Mouse (Mus musculus) embryo, embryonic 10.5 days (tissue): ENCODE data around the gene Rasgef1b.
A peak's percentile ranks its signal among the peaks of the same experiment; 100 is the strongest.

Experiments used
- DNase-seq: peaks from one replicate; pipeline ENCODE4 v3.0.0-alpha.2; 2015; ENCODE audit warnings: low spot score

Rasgef1b gene

DNA sequence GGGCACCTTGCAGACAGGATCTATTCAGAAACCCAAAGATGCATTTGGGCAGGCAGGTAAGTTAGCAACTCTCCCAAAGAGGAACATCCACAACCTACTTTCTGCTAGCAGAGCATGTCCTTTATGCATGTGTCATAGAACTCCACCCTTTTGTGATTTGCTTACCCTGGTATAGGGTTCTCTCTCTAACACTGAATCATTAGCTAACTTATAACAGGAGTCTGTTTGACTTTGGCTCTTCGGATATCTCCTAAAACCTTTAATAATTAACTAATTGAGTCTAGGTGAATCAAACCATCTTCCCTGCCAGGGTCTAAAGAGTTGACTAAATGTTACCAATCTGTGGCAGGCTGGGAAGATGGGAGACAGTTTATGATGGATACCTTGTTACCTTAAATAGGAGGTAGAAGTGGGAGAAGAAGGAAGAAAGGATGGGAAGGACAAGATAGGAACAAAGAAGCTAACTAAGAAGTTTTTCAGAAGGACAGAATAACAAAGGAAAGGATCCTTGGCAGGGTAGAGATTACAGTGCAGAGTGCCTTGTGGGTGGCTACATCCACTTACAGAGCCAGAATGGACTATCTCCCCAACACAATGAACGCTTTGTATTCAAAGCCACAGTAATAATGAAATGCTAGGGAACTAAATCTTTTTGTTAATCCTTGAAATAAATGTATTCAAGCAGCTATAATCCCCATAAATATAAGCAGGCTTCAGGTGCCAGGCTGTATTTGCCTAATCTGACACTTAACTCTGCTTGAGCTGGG is 186.7 kb downstream of the Rasgef1b start:
- no peak for DNase-seq

DNA sequence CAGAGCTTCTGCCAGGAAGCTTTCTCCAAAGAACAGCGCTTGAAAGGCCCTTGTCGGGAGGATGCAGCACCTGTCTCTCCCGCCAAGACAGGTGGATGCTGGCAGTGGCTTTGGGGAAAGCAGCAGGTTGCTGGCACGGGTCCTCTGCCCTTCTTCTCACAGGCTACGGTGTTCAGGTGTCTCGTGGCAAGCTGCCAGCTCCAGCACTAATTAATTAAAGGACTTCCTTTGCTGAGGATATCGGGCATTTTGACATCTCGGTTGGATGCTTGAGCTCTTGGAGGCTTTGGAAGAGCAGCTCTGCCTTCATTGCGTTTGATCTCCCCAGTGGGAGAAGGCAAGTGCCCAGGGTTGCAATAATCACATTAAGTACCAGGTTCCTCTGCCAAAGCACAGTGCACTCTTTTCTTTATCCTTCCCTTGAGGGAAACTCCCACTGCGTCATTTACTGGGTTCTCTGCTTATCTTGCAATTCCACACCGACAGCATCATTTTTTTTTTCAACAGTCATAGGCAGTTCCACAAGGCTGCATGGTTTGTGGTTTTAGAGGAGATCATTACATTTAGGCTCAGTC is 187.5 kb downstream of the Rasgef1b start:
- DNase-seq = no peak

DNA sequence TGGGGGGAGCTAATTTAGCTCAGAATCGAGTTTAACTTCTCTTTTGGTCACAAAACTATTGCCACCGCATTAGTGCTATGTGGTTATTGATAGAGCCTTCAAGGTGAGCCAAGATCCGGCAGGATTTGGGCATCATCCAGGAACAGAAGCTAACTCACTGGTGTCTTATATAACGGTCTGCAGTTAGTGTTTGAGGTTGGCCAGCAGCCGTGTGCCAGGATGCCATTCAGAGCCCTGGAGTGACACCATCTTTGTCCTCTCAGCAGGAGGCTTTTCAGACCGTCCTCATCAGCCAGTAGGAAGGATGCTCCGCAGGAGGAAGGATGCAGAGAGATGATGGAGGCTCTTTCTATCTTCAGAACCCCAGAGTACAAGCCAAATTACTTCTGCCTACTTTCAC is 195.4 kb downstream of the Rasgef1b start:
- DNase-seq = no peak

DNA sequence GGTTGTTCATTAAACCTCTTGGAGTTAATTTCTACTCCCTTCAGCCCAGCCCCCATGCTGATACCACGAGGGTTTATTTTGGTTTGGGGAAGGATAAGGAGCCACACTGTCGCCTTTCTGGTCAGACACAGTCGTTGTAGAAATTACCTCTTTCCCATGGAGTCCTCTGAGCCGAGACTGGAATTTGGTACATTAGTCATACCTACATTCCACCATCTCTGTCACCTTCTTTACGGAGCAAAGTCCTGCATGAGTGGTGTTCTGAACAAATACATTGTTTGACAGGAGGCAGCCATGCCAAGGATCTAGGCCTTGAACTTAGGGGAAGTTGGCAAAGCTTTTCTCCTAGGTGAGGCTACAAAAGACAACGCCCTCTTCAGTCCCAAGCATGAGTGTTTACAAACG is 202.1 kb downstream of the Rasgef1b start:
- DNase-seq = no peak

DNA sequence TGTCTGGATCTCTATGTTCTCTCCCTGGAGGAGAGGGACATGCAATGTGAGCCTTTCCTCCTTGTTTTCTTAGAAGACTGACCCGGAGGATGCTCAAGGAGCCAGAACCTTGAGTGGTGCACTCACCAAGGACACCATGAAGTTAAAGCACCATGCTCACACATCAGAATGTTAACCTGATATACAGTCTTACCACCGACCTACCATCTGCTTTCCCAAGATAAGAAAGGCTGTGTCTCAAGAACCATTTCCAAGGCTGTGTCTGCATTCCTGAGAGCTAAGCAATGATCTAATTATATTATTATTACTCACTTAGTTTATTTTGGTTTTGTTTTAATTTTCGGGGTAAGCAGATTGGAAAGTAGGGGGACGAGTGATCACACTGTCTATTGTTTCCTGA is 203.2 kb downstream of the Rasgef1b start:
- DNase-seq = no peak

DNA sequence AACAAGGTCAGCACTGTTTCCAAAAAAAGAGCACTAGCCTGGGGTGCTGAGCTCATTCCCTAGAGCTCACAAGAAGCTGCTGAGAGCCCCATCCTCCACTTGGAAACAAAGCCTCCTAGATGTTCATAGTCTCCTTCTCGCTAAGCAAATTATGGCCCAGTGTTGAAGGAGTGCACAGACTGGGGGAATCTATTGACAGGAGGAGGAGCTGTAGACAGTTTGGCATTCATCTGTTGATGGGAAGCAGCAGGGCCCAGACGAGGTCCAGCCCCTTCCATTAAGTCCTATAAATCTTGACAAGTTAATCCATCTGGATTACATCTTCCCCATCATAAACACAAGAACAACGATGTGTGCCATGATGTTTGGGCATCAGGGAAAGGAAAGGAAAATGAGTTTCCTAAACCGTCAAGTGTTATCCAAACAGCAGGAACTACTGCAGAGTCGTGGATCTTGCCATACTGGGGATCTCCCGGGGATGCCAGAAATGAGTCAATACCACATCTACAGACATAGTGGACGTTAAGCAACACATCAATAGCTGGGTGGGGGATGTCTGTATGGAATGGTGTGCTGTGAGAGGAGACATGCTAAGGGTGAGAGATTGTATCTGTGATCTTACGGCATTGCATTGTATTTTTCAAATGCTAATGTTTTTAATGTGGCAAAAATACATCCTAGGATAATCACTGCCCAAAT is 206.1 kb downstream of the Rasgef1b start:
- peak; percentile 35 for DNase-seq

DNA sequence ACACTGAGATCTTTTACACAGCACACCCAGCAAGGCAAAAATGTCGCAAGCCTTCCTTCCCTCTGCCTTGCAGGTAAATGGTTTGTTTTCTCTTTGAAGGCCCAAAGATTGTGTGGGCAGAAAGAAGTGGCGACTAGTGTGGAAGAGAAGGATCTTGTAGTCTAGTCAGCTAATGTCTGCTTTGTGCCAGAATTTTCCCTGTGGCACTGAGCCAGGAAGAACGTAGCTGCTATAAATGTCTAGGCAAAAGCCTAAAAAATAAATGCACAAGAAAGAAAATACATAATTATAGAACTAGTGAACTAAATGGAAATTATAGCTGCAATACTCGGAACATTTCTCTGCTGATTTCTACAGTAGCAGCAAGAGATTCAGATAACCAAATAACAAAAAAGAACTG is 207.5 kb downstream of the Rasgef1b start:
- DNase-seq = no peak

DNA sequence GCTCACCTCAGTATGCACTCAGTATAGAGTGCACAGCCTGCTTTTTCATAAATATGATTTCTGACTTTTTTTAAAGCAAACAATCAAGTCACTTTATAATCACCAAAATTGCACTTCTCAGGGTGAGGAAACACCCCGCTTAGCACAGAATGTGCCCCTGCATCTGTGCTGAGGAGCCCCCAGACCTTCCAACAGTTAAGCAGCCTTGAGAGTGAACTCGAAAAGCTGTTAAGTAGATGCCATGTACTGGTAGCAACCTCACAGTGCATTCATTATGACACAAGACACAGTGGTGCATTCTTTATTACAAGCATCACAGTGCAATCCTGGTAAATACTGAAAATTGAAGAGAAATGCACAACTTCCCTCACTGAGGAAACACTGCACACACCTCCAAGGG is 209.3 kb downstream of the Rasgef1b start:
- DNase-seq = no peak

DNA sequence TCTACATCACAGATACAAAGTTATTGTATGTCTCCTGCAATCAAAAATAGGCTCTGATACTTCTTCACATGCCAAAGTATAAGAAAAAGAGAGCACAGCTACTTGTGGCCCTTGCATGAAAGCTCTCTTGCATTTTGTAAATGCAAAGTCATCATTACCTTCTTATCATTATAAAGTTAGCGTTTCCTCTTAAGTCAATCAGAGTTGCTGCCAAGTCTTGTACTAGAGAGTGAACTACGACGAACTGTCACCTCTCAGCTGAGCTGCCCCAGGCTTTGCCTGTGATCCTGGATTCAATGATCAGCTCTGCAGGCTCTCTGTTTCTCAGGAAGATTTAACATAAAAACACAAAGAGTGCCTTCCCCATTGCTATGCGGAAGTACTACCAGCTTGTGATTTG is 209.8 kb downstream of the Rasgef1b start:
- DNase-seq = no peak

DNA sequence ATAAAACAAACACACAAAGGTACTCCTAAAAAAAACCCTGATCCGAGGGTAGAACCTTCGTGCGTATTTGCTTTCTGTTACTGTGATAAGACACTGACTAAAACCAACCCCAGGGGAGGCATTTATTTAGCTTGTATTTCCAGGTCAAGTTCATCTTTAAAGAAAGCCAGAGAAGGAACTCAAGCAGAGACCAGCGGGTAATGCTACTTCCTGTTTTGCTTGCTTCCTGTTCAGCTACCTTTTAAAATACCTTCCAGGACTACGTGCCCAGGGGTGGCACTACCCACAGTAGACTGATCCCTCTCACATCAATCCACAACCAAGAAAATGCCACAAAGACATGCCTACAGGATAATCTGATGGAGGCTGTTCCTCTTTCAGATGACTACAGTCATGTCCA is 212.7 kb downstream of the Rasgef1b start:
- no peak for DNase-seq

DNA sequence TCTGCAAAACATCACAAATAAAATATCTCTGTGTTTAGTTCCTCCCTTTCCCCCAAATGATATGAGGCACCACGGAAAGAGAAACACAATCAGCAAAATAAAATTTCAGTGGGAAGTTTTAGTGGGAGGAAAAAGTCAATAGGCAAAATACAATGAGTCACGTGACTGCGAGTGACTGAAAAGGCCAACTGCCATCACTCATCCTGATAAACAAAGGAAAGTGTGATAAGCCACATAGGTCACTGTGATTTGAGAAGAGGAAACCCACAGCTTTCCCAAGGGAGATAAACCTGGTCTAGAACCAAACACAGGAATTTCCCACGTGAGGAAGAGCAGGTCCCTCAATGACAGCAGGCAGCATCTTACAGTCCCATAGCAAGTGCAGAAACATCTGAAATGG is 213.1 kb downstream of the Rasgef1b start:
- no peak for DNase-seq

DNA sequence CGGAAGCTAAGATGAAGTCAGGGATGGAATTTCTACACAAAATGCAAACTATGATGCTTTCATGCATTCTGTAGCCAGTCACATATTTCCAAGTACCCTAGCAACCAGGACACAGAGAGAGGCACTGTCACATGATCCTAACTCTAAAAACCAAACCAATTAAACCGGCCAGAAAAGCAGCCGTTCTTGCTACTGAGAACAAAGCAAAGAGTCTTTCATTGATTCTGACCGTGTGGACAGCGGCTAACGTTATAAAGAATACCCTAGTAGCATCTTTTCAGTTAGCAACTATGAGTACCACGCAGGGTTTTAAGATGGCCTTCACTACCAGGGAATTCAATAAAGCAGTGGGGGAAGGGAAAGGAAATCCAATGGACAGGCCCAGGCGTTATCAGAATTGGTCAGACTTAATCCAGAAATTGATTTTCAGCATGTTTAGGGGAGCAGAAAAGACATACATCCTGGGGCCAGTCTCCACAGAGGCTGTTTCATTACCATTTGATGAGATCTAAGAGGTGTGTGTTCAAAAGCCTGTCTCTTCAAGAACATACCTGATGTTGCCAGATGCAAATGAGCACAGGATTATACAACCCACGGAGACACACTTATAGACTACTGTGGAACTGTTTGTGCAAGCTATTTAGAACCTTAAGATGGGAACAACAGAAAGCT is 215.5 kb downstream of the Rasgef1b start:
- DNase-seq = peak; percentile 62

DNA sequence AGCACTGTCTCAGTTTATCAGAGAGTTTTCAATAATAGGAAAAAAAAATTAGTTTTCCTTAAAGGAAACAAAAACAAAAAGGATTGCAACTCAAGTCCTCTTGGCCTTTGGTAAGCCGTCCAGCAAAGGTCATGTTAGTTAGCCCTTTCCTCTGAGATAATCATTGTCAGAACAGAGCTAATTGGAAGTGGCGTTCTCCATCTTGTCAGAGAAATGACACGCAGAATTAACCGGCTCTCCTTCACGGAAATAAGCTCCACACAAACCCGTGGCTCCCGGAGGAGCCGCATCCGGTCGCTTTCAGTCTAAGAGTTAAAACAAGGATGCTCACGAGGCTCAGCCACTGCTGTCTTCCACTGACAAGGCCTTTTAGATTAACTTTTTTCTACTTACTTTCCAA is 217.8 kb downstream of the Rasgef1b start:
- DNase-seq = no peak

DNA sequence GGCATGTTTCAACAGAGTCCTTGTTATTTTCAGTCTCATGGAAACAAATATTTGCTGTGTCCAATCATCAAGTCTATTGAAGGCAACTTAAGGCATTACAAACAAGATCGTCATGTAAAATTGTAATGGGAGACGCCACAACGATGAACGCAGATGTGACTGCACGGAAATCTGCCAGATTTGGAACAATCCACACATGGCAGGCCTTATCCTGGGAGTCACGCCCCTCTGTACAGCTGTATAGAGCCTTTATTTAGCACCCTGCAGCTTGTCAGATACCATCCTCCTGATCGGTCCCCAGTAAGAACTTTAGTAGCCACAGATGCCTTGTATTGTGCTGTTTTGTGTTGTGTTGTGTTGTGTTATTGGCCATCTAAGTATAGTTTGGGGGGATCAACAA is 222.8 kb downstream of the Rasgef1b start:
- no peak for DNase-seq

DNA sequence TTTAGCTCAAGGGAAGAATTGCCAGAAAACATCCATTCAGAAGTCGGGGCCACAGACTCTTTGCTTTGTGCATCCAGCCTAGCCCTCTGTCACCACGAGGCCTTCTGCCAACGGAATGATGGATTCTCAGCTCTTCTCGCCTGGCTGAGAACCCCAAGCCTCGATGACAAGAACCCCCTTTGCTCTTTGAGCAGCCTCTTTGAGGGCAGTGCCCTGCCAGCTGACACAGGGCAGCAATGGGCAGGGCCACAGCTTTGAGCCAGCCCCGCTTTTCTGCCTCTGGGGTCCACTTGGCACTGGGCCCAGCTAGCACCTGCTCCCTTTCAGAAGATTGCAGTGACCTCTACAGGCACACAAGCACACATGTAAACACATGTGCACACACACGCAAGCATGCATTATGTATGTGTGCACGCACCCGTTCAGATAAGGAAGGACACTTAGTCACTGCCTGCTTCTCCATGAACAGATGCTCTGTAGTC is 224.5 kb downstream of the Rasgef1b start:
- DNase-seq = no peak

DNA sequence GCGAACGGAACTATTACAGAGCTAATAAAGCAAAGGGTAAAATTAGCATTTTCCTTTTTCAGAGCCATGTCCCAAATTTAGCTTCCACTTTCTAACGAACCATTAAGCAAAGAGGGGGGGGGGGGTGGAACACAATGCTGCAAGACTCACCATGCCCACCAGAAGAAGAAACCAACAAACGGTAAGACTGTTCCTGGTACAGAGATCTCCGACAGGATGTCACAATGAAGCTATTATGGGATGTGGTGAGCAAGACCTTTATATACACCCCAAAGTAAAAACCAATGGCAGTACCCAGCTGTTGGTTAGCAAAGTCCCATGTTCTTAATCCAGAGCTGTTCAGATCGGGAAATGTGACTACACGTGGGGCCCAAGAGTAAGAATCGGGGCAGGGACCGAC is 226.2 kb downstream of the Rasgef1b start:
- DNase-seq = no peak

DNA sequence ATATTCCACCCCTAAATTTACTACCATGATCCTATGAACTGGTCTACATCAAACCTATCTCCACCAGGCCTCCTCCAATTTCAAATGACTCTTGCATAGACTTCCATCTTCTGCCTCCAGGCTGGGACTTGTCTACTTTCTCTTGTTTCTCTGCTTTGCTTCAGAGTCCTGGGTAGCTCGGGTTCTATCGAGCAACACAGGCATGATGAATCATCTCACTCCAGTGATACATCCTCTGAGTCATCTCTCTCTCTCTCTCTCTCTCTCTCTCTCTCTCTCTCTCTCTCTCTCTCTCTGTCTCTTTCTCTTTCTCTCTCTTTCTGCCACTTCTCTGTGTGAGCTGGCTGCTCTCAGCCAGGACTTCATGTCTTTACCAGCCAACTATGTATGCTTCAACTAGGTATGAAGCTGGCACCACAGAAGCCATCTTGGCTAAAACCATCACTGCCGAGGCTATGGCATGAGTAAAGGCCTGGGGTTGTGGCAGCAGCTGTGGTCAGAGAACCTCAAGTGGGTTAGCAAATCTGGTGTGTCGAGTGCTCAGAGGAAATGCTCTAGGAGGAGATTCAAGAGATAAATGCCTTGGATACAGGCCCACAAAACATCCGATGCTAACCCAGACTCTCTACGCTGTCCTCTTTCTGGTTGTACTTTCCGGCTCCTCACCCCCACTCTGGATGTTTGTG is 229.3 kb downstream of the Rasgef1b start:
- DNase-seq = no peak

DNA sequence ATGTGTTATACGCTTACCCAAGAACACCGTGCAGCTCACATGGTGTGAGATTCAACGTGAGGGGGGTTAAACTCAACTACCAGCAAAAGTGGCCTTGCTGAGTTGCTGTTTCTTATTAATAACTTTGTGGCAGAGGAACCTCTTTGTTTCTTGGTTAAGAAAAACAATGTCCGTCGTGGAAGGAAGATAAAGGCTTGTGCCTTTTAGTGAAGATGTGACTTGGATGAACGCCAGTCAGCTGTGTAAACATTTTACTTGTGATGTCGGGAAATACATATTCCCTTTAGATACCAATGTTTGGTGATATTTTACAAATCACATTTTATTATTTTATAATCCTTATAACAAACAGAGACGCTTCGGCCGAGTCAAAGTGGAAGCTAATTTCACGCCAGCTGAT is 231.0 kb downstream of the Rasgef1b start:
- DNase-seq = no peak

DNA sequence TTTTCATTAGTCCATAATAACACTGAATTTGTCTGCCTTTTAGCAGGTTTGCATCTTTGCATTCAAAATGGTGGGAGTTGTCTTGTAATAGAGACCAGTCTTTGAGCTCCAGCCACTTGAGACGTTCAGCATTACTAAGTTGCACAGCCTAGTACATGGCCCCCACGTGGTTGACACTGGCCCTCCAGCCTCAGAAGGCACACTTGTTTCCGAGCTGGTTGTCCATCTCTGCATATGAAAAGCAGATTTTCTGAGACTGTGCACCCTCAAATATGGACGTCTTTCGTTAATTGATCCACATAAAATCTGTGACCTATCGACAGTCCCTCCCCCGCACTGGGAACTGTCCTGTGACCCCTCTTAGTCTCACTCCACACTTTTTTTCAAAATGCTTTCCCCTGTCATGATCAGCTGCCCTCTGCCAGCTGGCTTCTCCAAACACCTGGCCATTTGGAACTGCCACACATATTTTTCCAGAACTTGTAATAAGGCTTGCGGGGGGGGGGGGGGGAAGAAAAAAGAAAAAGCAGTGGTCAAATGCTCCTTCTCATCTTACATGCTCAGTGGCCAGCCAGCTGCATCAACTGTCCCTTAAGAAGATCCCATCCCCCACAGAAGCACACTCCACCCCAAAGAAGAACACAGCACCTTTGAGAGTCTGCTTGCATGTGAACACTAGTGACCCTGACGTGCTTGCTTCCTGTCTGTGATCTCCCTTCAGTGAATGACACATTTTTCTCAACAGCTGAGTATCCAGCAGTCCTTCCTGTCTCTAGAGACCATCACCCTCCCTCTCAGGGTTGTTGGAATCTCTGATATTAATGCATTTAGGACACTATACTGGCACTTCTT is 231.7 kb downstream of the Rasgef1b start:
- peak; percentile 50 for DNase-seq

DNA sequence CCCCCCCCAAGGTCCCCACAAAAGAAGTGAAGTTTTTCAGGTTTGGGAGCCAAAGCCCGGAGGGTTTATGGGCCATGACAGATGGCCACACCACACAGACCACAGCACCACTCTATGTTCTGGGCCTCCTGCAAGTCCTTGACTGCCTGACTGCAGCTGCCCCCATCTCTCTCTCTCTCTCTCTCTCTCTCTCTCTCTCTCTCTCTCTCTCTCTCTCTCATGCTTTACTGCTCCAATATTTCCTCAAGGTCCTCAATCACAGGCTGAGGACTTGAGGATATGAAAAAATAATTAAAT is 232.8 kb downstream of the Rasgef1b start:
- DNase-seq = no peak

DNA sequence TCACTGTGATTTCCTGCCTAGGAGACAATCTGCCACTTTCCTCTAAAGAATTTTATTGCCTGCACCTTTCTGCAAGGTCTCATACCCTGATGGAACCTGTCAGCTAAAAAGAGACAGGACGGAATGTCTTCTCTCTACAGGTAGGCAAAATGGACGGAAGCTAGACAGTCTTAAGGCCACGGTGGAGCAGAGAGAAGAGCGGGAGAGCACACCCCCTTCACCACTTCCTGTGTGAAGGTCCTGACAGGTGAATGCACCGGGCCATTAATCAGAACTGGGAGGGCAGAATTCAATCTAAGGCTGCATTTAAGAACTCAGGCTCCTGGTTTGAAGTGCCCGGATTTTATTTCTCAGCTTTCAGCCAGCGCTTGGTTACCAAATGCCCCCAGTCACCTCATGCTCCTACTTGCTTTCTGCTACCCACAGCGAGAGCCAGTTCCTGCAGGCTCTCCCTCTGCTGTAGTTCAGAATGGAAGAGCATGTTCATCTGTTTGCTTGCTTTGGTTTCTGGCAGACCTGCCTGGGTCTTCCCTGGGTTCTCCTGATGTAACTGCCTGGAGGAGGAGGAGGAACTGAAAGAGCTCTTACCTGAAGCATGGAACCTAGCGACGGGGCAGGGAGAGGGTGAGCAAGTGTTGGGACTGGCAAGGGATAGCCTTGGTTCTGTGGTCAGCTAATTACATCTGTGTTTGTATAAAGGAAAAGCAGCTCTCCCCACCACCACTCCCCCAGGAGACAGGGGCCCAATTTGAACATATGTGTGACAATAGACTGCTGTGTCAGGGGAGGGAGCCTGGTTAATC is 233.3 kb downstream of the Rasgef1b start:
- no peak for DNase-seq
